Mouse (Mus musculus) midbrain, embryonic 11.5 days (tissue): Measurements from ENCODE around the gene Zfp106. TPM values are rescaled to one million over a fixed set of nuclear protein-coding genes. Genes with fewer than 3 reads are reported as not detected.
"Not testable (repeated sequence)": the region's sequence is repeated elsewhere in the genome, so short reads cannot be mapped to it uniquely, and the experiment has no call there.

ENCODE experiments used
- ATAC-seq: fragments of 200-750 bp; cut with Nextera tagmentation; 2 replicates; pipeline ENCODE4 v1.8.0; 2017; ENCODE audit warnings: moderate TSS enrichment, moderate library complexity; ENCODE audit not compliant: low FRiP score
- DNase-seq: peaks from one replicate; pipeline ENCODE4 v3.0.0; 2015; ENCODE audit warnings: low spot score; ENCODE audit errors: missing footprints
- H3K27ac ChIP-seq: fragments of 300-500 bp; sonication (generic); 2 replicates; pipeline ENCODE4 v1.5.1; 2014; ENCODE audit warnings: low read depth, low read length
- H3K27me3 ChIP-seq: fragments of 300-500 bp; sonication (generic); 2 replicates; pipeline ENCODE4 v1.6.1; 2014; ENCODE audit warnings: mild to moderate bottlenecking, low read length, moderate library complexity, mixed read lengths; ENCODE audit not compliant: control insufficient read depth, insufficient read depth
- H3K36me3 ChIP-seq: fragments of 300-500 bp; sonication (generic); 2 replicates; pipeline ENCODE4 v1.6.1; 2014; ENCODE audit warnings: mild to moderate bottlenecking, low read length, moderate library complexity, mixed read lengths; ENCODE audit not compliant: control insufficient read depth, insufficient read depth
- H3K4me1 ChIP-seq: fragments of 300-500 bp; sonication (generic); 2 replicates; pipeline ENCODE4 v1.6.1; 2014; ENCODE audit warnings: low read length; ENCODE audit not compliant: control insufficient read depth, insufficient read depth
- H3K4me2 ChIP-seq: fragments of 300-500 bp; sonication (generic); 2 replicates; pipeline ENCODE4 v1.6.1; 2014; ENCODE audit warnings: mild to moderate bottlenecking, moderate library complexity
- H3K4me3 ChIP-seq: fragments of 300-500 bp; sonication (generic); 2 replicates; pipeline ENCODE4 v1.5.1; 2014; ENCODE audit warnings: low read depth, low read length
- H3K9ac ChIP-seq: fragments of 300-500 bp; sonication (generic); 2 replicates; pipeline ENCODE4 v1.6.1; 2014; ENCODE audit warnings: low read length
- H3K9me3 ChIP-seq: fragments of 300-500 bp; sonication (generic); 2 replicates; pipeline ENCODE4 v1.6.1; 2016; ENCODE audit warnings: low read length; ENCODE audit not compliant: control insufficient read depth
- WGBS: fragments of 180-500 bp; shearing (Covaris S2); extraction: QIAGEN DNeasy Blood & Tissue Kit; methylation state at CpG from one replicate; pipeline ENCODE4 v1.1.7; 2014; 5-methylcytosine and 5-hydroxymethylcytosine counted together
- polyA plus RNA-seq: library from polyadenylated mRNA; unstranded; fragments of >200 nt; fragmentation: Nextera tagmentation; extraction: Ambion mirVana; gene quantifications from 2 replicates; pipeline ENCODE4 v1.2.1, GENCODE M21; 2014

The Zfp106 gene
- polyA plus RNA-seq, 1 experiment from 2014 or later = 62.4 TPM

- no peak overlapping the region for H3K9ac ChIP-seq
- no peak for ATAC-seq
- H3K4me1 ChIP-seq = no peaks in the 10 kb centered on the region
- H3K4me3 ChIP-seq = no peak overlapping the region
- H3K9me3 ChIP-seq = no peaks in the 10 kb centered on the region
- WGBS = 88% methylated on average over 4 of the region's 4 CpGs
- DNase-seq = no peak
- no peaks in the 10 kb centered on the region for H3K36me3 ChIP-seq
- no peak overlapping the region for H3K4me2 ChIP-seq
- H3K27me3 ChIP-seq = no peaks in the 10 kb centered on the region
- H3K27ac ChIP-seq = no peak overlapping the region
Measured at GRCm38 (mm10) chr2:120577799-120578198, 14.2 kb upstream of the Zfp106 start.

- Histone ChIP-seq H3K27ac (no peak overlapping the region), H3K27me3 (no peaks in the 10 kb centered on the region), H3K9ac (no peak overlapping the region), H3K4me1 (no peaks in the 10 kb centered on the region), H3K9me3 (no peaks in the 10 kb centered on the region), H3K36me3 (no peaks in the 10 kb centered on the region), H3K4me2 (no peak overlapping the region), H3K4me3 (no peak overlapping the region)
- 93% methylated on average over 2 of the region's 2 CpGs for WGBS
- ATAC-seq (no peak), DNase-seq (no peak)
Measured at GRCm38 (mm10) chr2:120575978-120576377, 12.3 kb upstream of the Zfp106 start.

- no peak for ATAC-seq
- H3K4me3 ChIP-seq = no peak overlapping the region
- H3K4me2 ChIP-seq = no peak overlapping the region
- H3K36me3 ChIP-seq = no peaks in the 10 kb centered on the region
- no peak overlapping the region for H3K9ac ChIP-seq
- H3K27ac ChIP-seq = no peak overlapping the region
- 86% methylated on average over 3 of the region's 3 CpGs for WGBS
- H3K27me3 ChIP-seq = no peaks in the 10 kb centered on the region
- H3K4me1 ChIP-seq = no peaks in the 10 kb centered on the region
- H3K9me3 ChIP-seq = no peaks in the 10 kb centered on the region
- no peak for DNase-seq
Measured at GRCm38 (mm10) chr2:120575121-120575520, 11.5 kb upstream of the Zfp106 start.

- not testable (repeated sequence) for H3K4me2 ChIP-seq, H3K4me1 ChIP-seq, H3K27ac ChIP-seq, H3K9ac ChIP-seq, DNase-seq, H3K4me3 ChIP-seq, ATAC-seq, H3K36me3 ChIP-seq, H3K9me3 ChIP-seq, H3K27me3 ChIP-seq
- 96% methylated on average over 3 of the region's 3 CpGs for WGBS
Measured at GRCm38 (mm10) chr2:120572161-120572560, 8.5 kb upstream of the Zfp106 start.

- H3K9ac ChIP-seq = no peak overlapping the region
- 93% methylated on average over 3 of the region's 3 CpGs for WGBS
- no peaks in the 10 kb centered on the region for H3K9me3 ChIP-seq
- H3K4me1 ChIP-seq = peaks cover 5% of the 10 kb centered on the region; the same call in 1 of the 2 replicates
- H3K27me3 ChIP-seq = no peaks in the 10 kb centered on the region
- H3K36me3 ChIP-seq = no peaks in the 10 kb centered on the region
- H3K27ac ChIP-seq = no peak overlapping the region
- no peak for DNase-seq
- ATAC-seq = no peak
- H3K4me2 ChIP-seq = no peak overlapping the region
- no peak overlapping the region for H3K4me3 ChIP-seq
Measured at GRCm38 (mm10) chr2:120571081-120571480, 7.4 kb upstream of the Zfp106 start.

- Histone ChIP-seq H3K4me2 (peak overlapping the region; percentile 70), H3K9me3 (no peaks in the 10 kb centered on the region), H3K4me3 (peak overlapping the region; percentile 69), H3K36me3 (no peaks in the 10 kb centered on the region), H3K4me1 (peaks cover 6% of the 10 kb centered on the region; the same call in 1 of the 2 replicates), H3K9ac (peak overlapping the region; percentile 75), H3K27ac (0 out of 2 replicates have a peak overlapping the region, but pooled peaks have one; percentile 7), H3K27me3 (no peaks in the 10 kb centered on the region)
- under 1% methylated on average over 22 of the region's 22 CpGs for WGBS
- DNase-seq (no peak), ATAC-seq (peak; percentile 75)
Measured at GRCm38 (mm10) chr2:120567798-120568320, 4.2 kb upstream of the Zfp106 start.

GRCm38 (mm10) chr2:120566886-120567797 is 3.5 kb upstream of the Zfp106 start, which contains the start of gene Snap23:
Gene Snap23 (plus strand): TSS chr2:120567671.
- peaks cover 8% of the 10 kb centered on the region; the same call in 1 of the 2 replicates for H3K4me1 ChIP-seq
- no peaks in the 10 kb centered on the region for H3K27me3 ChIP-seq
- 0 out of 2 replicates have a peak within 1 kb of the TSS, but pooled peaks have one; percentile 7 for H3K27ac ChIP-seq
- ATAC-seq (peak; percentile 92), DNase-seq (peak; percentile 100)
- no peaks in the 10 kb centered on the region for H3K36me3 ChIP-seq
- peak within 1 kb of the TSS; percentile 75 for H3K9ac ChIP-seq
- no peaks in the 10 kb centered on the region for H3K9me3 ChIP-seq
- 2% methylated on average over 42 of the region's 42 CpGs for WGBS
- H3K4me2 ChIP-seq = peak within 1 kb of the TSS; percentile 70
- H3K4me3 ChIP-seq = peak within 1 kb of the TSS; percentile 69

GRCm38 (mm10) chr2:120565363-120565762 is 1.7 kb upstream of the Zfp106 start:
- WGBS = 86% methylated on average over 2 of the region's 2 CpGs
- Histone ChIP-seq H3K4me3 (no peak overlapping the region), H3K9ac (no peak overlapping the region), H3K9me3 (no peaks in the 10 kb centered on the region), H3K27ac (no peak overlapping the region), H3K4me1 (peaks cover 11% of the 10 kb centered on the region; the same call in 1 of the 2 replicates), H3K27me3 (no peaks in the 10 kb centered on the region), H3K36me3 (no peaks in the 10 kb centered on the region), H3K4me2 (no peak overlapping the region)
- ATAC-seq (no peak), DNase-seq (no peak)
